Mouse (Mus musculus) CH12.LX (cell line): Measurements from ENCODE around the gene Cyth4. TPM values are rescaled to one million over a fixed set of nuclear protein-coding genes. Genes with fewer than 3 reads are reported as not detected.

ENCODE experiments used
- DNase-seq: peaks from one replicate; pipeline ENCODE4 v3.0.0-alpha.2; 2013; ENCODE audit errors: extremely low read depth
- H3K27ac ChIP-seq: 2 replicates; pipeline ENCODE4 v1.5.1; 2012; ENCODE audit warnings: low read depth, mild to moderate bottlenecking, control low read depth, moderate library complexity; ENCODE audit not compliant: insufficient read depth
- H3K27me3 ChIP-seq: replicated peaks from 2 replicates; pipeline ENCODE3; 2012; ENCODE audit warnings: inconsistent platforms
- H3K36me3 ChIP-seq, 2 experiments: replicated peaks in 1 of 2; 2 replicates each; pipeline versions ENCODE3 to v1.6.1; 2012; ENCODE audit warnings: inconsistent platforms in 1 of 2, low read length in 1 of 2, mild to moderate bottlenecking in 1 of 2, mixed read lengths in 1 of 2, moderate library complexity in 1 of 2; ENCODE audit not compliant: control insufficient read depth in 1 of 2, insufficient read depth in 1 of 2
- H3K4me1 ChIP-seq, 2 experiments: 2 replicates each; pipeline ENCODE4 v1.6.1; 2012; ENCODE audit warnings: inconsistent platforms in 1 of 2, moderate library complexity in 1 of 2; ENCODE audit not compliant: insufficient read depth in 2 of 2, control insufficient read depth in 1 of 2
- H3K4me2 ChIP-seq: 2 replicates; pipeline ENCODE4 v1.6.1; 2012; ENCODE audit warnings: low read depth, mild to moderate bottlenecking, control low read depth; ENCODE audit not compliant: poor library complexity, insufficient read depth, severe bottlenecking
- H3K4me3 ChIP-seq, 3 experiments: fragments of 150-350 bp in 1 of 3; sonication (generic) in 1 of 3; replicated peaks in 1 of 3; 2 replicates each; pipeline versions ENCODE3 to v1.5.1; 2011 to 2012; ENCODE audit warnings: low read depth in 2 of 3, low read length in 2 of 3, mild to moderate bottlenecking in 2 of 3, moderate library complexity in 2 of 3, control low read depth in 1 of 3, improper control_type of control experiment in 1 of 3, inconsistent platforms in 1 of 3, mixed read lengths in 1 of 3; ENCODE audit not compliant: poor library complexity in 1 of 3
- H3K79me2 ChIP-seq: replicated peaks from 2 replicates; pipeline ENCODE4 v1.6.1; 2012; ENCODE audit warnings: mild to moderate bottlenecking, moderate library complexity; ENCODE audit not compliant: control insufficient read depth, poor library complexity, insufficient read depth, severe bottlenecking; ENCODE audit errors: extremely low read depth
- H3K9ac ChIP-seq: 2 replicates; pipeline ENCODE4 v1.6.1; 2012; ENCODE audit warnings: low read depth, mild to moderate bottlenecking, control low read depth, moderate library complexity; ENCODE audit not compliant: insufficient read depth
- H3K9me3 ChIP-seq: replicated peaks from 2 replicates; pipeline ENCODE3; 2012; ENCODE audit warnings: low read length, inconsistent platforms, mixed read lengths
- BHLHE40 ChIP-seq: IDR thresholded peaks from 2 replicates; pipeline ENCODE4 v1.6.1; 2011; ENCODE audit warnings: mild to moderate bottlenecking, low read depth, low read length, improper control_type of control experiment
- CHD1 ChIP-seq: IDR thresholded peaks from 2 replicates; pipeline ENCODE4 v1.6.1; 2012; ENCODE audit warnings: low read depth, low read length, improper control_type of control experiment, inconsistent platforms
- CHD2 ChIP-seq: IDR thresholded peaks from 2 replicates; pipeline ENCODE4 v1.6.1; 2011; ENCODE audit warnings: low read length, improper control_type of control experiment
- CTCF ChIP-seq, 2 experiments: IDR thresholded peaks in 1 of 2; conservative IDR thresholded peaks in 1 of 2; 2 replicates each; pipeline ENCODE4 v1.5.1; 2011 to 2012; ENCODE audit warnings: low read depth in 2 of 2, low read length in 2 of 2, improper control_type of control experiment in 1 of 2, inconsistent platforms in 1 of 2, mild to moderate bottlenecking in 1 of 2, moderate library complexity in 1 of 2
- E2F4 ChIP-seq: IDR thresholded peaks from 2 replicates; pipeline ENCODE4 v1.6.1; 2011; ENCODE audit warnings: low read depth, low read length, improper control_type of control experiment; ENCODE audit not compliant: insufficient replicate concordance
- ELF1 ChIP-seq: IDR thresholded peaks from 2 replicates; pipeline ENCODE4 v1.6.1; 2014; ENCODE audit warnings: low read depth, mild to moderate bottlenecking, inconsistent platforms, low read length, improper control_type of control experiment
- EP300 ChIP-seq: IDR thresholded peaks from 2 replicates; pipeline ENCODE4 v1.6.1; 2011; ENCODE audit warnings: low read length, improper control_type of control experiment
- ETS1 ChIP-seq: conservative IDR thresholded peaks from 2 replicates; pipeline ENCODE4 v1.6.1; 2012; ENCODE audit warnings: low read depth, mild to moderate bottlenecking, inconsistent platforms, low read length, improper control_type of control experiment, moderate library complexity
- GABPA ChIP-seq: IDR thresholded peaks from 2 replicates; pipeline ENCODE4 v1.6.1; 2012; ENCODE audit warnings: low read depth, low read length, improper control_type of control experiment, inconsistent platforms; ENCODE audit not compliant: insufficient replicate concordance
- IRF4 ChIP-seq: IDR thresholded peaks from 2 replicates; pipeline ENCODE4 v1.6.1; 2014; ENCODE audit warnings: low read depth, mild to moderate bottlenecking, inconsistent platforms, low read length, improper control_type of control experiment
- JUN ChIP-seq: IDR thresholded peaks from 2 replicates; pipeline ENCODE4 v1.6.1; 2011; ENCODE audit warnings: low read depth, mild to moderate bottlenecking, low read length, improper control_type of control experiment, moderate library complexity; ENCODE audit not compliant: insufficient read depth
- JUND ChIP-seq: conservative IDR thresholded peaks from 2 replicates; pipeline ENCODE4 v1.6.1; 2011; ENCODE audit warnings: low read depth, low read length, improper control_type of control experiment
- MAFK ChIP-seq: IDR thresholded peaks from 2 replicates; pipeline ENCODE4 v1.6.1; 2011; ENCODE audit warnings: low read length, improper control_type of control experiment; ENCODE audit not compliant: insufficient replicate concordance
- MAX ChIP-seq: IDR thresholded peaks from 2 replicates; pipeline ENCODE4 v1.6.1; 2011; ENCODE audit warnings: low read length, improper control_type of control experiment
- MAZ ChIP-seq: IDR thresholded peaks from 2 replicates; pipeline ENCODE4 v1.6.1; 2012; ENCODE audit warnings: low read depth, mild to moderate bottlenecking, inconsistent platforms, low read length, improper control_type of control experiment, moderate library complexity
- MEF2A ChIP-seq: IDR thresholded peaks from 2 replicates; pipeline ENCODE4 v1.6.1; 2014; ENCODE audit warnings: low read depth, mild to moderate bottlenecking, inconsistent platforms, low read length, improper control_type of control experiment, borderline replicate concordance
- NELFE ChIP-seq: IDR thresholded peaks from 2 replicates; pipeline ENCODE4 v1.6.1; 2011; ENCODE audit warnings: low read depth, low read length, improper control_type of control experiment
- PAX5 ChIP-seq: IDR thresholded peaks from 2 replicates; pipeline ENCODE4 v1.6.1; 2012; ENCODE audit warnings: low read length, inconsistent platforms, mixed read lengths
- POLR2A ChIP-seq: IDR thresholded peaks from 2 replicates; pipeline ENCODE4 v1.6.1; 2011; ENCODE audit warnings: low read depth, mild to moderate bottlenecking, improper control_type of control experiment, low read length
- POLR2AphosphoS2 ChIP-seq: IDR thresholded peaks from 2 replicates; pipeline ENCODE4 v1.6.1; 2011; ENCODE audit warnings: low read depth, low read length, improper control_type of control experiment
- RCOR1 ChIP-seq: conservative IDR thresholded peaks from 2 replicates; pipeline ENCODE4 v1.6.1; 2012; ENCODE audit warnings: low read depth, mild to moderate bottlenecking, inconsistent platforms, low read length, improper control_type of control experiment
- SIN3A ChIP-seq: IDR thresholded peaks from 2 replicates; pipeline ENCODE4 v1.6.1; 2012; ENCODE audit warnings: low read length, improper control_type of control experiment, inconsistent platforms
- SMC3 ChIP-seq: IDR thresholded peaks from 2 replicates; pipeline ENCODE4 v1.6.1; 2011; ENCODE audit warnings: low read depth, low read length, improper control_type of control experiment
- TBP ChIP-seq: conservative IDR thresholded peaks from 2 replicates; pipeline ENCODE4 v1.6.1; 2011; ENCODE audit warnings: low read depth, low read length, improper control_type of control experiment
- TCF12 ChIP-seq: IDR thresholded peaks from 2 replicates; pipeline ENCODE4 v1.6.1; 2014; ENCODE audit warnings: low read depth, mild to moderate bottlenecking, inconsistent platforms, low read length, improper control_type of control experiment
- UBTF ChIP-seq: IDR thresholded peaks from 2 replicates; pipeline ENCODE4 v1.6.1; 2012; ENCODE audit warnings: low read depth, mild to moderate bottlenecking, inconsistent platforms, low read length, improper control_type of control experiment, moderate library complexity
- USF1 ChIP-seq: IDR thresholded peaks from 2 replicates; pipeline ENCODE4 v1.6.1; 2014; ENCODE audit warnings: low read depth, mild to moderate bottlenecking, inconsistent platforms, low read length, improper control_type of control experiment
- USF2 ChIP-seq: conservative IDR thresholded peaks from 2 replicates; pipeline ENCODE4 v1.6.1; 2011; ENCODE audit warnings: low read depth, low read length, improper control_type of control experiment
- ZC3H11A ChIP-seq: IDR thresholded peaks from 2 replicates; pipeline ENCODE4 v1.6.1; 2012; ENCODE audit warnings: low read depth, mild to moderate bottlenecking, inconsistent platforms, low read length, improper control_type of control experiment
- ZKSCAN1 ChIP-seq: IDR thresholded peaks from 2 replicates; pipeline ENCODE4 v1.6.1; 2012; ENCODE audit warnings: low read depth, inconsistent platforms, low read length, improper control_type of control experiment, borderline replicate concordance
- ZMIZ1 ChIP-seq: IDR thresholded peaks from 2 replicates; pipeline ENCODE4 v1.6.1; 2012; ENCODE audit warnings: low read depth, mild to moderate bottlenecking, inconsistent platforms, low read length, improper control_type of control experiment
- ZNF384 ChIP-seq: IDR thresholded peaks from 2 replicates; pipeline ENCODE4 v1.6.1; 2012; ENCODE audit warnings: low read depth, low read length, improper control_type of control experiment, inconsistent platforms
- dilution Hi-C: fragments of 300-500 bp; cut with MboI; formaldehyde crosslinking; loops from 2 replicates; pipeline ENCODE4 v1.14.3; 2020; ENCODE audit warnings: low sequenced_read_pairs; ENCODE audit not compliant: extremely low pct_unique_long_range_greater_than_20kb, extremely low pct_ligation_motif_present
- in situ Hi-C: fragments of 300-500 bp; cut with MboI; formaldehyde crosslinking; loops from 3 replicates; pipeline ENCODE4 v1.14.3; 2019; ENCODE audit warnings: low sequenced_read_pairs, low pct_ligation_motif_present, low pct_unique_long_range_greater_than_20kb, mixed read lengths
- polyA plus RNA-seq: library from polyadenylated mRNA; unstranded; fragments of >175 nt; gene quantifications from 2 replicates; pipeline ENCODE4 v1.2.1, GENCODE M21; 2012; ENCODE audit warnings: low read depth; ENCODE audit not compliant: insufficient read length
- total RNA-seq, 2 experiments: library from RNA; depleted of rRNA; stranded (reverse); fragments of 300-350 nt in 1 of 2; fragments of >200 nt in 1 of 2; gene quantifications; 2 replicates each; pipeline ENCODE4 v1.2.3; 2012 to 2014

Gene Cyth4
- total and polyA plus RNA-seq, 3 experiments = 39.2 to 75.3 (median 42.2) TPM

GRCm38 (mm10) chr15:78604255-78604654 is 7.4 kb downstream of the Cyth4 start:
- H3K79me2 ChIP-seq = no peaks in the 10 kb centered on the region; the same call in 1 of the 2 replicates
- H3K27me3 ChIP-seq = no peaks in the 10 kb centered on the region
- peaks cover 62 to 95% of the 10 kb centered on the region in 2 experiments for H3K36me3 ChIP-seq
- peak overlapping the region; percentile 25; the same call in 1 of the 2 replicates for H3K27ac ChIP-seq
- dilution Hi-C loops = no loop called here
- TF ChIP-seq SIN3A = no peak
- TF ChIP-seq BHLHE40 = no peak
- TF ChIP-seq USF2 = no peak
- TF ChIP-seq MAX = no peak
- TF ChIP-seq POLR2AphosphoS2 = no peak
- TF ChIP-seq RCOR1 = no peak
- no peak for TF ChIP-seq ELF1
- TF ChIP-seq, all 38 proteins: peak for 0
- no peak overlapping the region for H3K9ac ChIP-seq
- peaks cover 55 to 78% of the 10 kb centered on the region in 2 experiments for H3K4me1 ChIP-seq
- in situ Hi-C loops = no loop called here
- peaks cover 14% of the 10 kb centered on the region for H3K9me3 ChIP-seq
- no peak overlapping the region for H3K4me3 ChIP-seq
- DNase-seq = no peak
- H3K4me2 ChIP-seq = no peak overlapping the region

- DNase-seq = peak; percentile 87
- Histone ChIP-seq H3K36me3 (peaks cover 68 to 96% of the 10 kb centered on the region in 2 experiments), H3K4me1 (peaks cover 47 to 77% of the 10 kb centered on the region in 2 experiments), H3K9ac (no peak overlapping the region), H3K79me2 (no peaks in the 10 kb centered on the region), H3K4me2 (peak overlapping the region; percentile 14; the same call in 1 of the 2 replicates), H3K9me3 (peaks cover 14% of the 10 kb centered on the region), H3K27me3 (no peaks in the 10 kb centered on the region), H3K4me3 (no peak overlapping the region), H3K27ac (peak overlapping the region; percentile 56)
- dilution Hi-C loops (no loop called here), in situ Hi-C loops (no loop called here)
- TF ChIP-seq NELFE = no peak
- TF ChIP-seq JUND = no peak
- TF ChIP-seq CHD2 = peak; percentile 48; the same call in 1 of the 2 replicates
- peak; percentile 75 for TF ChIP-seq EP300
- TF ChIP-seq RCOR1 = no peak
- TF ChIP-seq TCF12 = peak; percentile 86
- peak; percentile 37; the same call in 1 of the 2 replicates for TF ChIP-seq POLR2A
- TF ChIP-seq GABPA = no peak
- TF ChIP-seq PAX5 = no peak
- no peak for TF ChIP-seq USF1
- no peak for TF ChIP-seq MAFK
- TF ChIP-seq CHD1 = no peak
- peak; percentile 44; the same call in 1 of the 2 replicates for TF ChIP-seq SIN3A
- no peak for TF ChIP-seq CTCF (conservative IDR thresholded peaks at IDR 0.05 in 1 of 2, IDR thresholded peaks at IDR 0.05 in 1 of 2; ENCODE audit: low read depth in 2 of 2, low read length in 2 of 2)
- no peak for TF ChIP-seq TBP
- peak; percentile 87 for TF ChIP-seq BHLHE40
- TF ChIP-seq SMC3 = no peak; the same call in 1 of the 2 replicates
- TF ChIP-seq JUN = no peak
- TF ChIP-seq ZC3H11A = no peak
- TF ChIP-seq ZNF384 = no peak
- TF ChIP-seq IRF4 = peak; percentile 75
- TF ChIP-seq MEF2A = peak; percentile 89
- no peak for TF ChIP-seq ZMIZ1
- TF ChIP-seq MAZ = peak; percentile 88; the same call in 1 of the 2 replicates
- TF ChIP-seq UBTF = no peak
- TF ChIP-seq E2F4 = no peak
- peak; percentile 79 for TF ChIP-seq ETS1
- TF ChIP-seq MAX = peak; percentile 76
- no peak; the same call in 1 of the 2 replicates for TF ChIP-seq ELF1
- no peak for TF ChIP-seq ZKSCAN1
These were observed 8.5 kb downstream of the Cyth4 start for GRCm38 (mm10) chr15:78605371-78605791.
